19 mouse cellular contexts compared by ENCODE assay signal in genomic region chr16:10441328-10441727, GRCm38 (mm10). TPM values are rescaled to one million over a fixed set of nuclear protein-coding genes. Genes with fewer than 3 reads are reported as not detected.
"Had no signal": no experiment of that assay in that cellular context is flagged by ENCODE, and none has a peak within 500 bp of the region (broad histone marks: within the 10 kb centered on the region; RNA-seq: fewer than 3 reads in every experiment).

No protein-coding gene starts in this region.

- H3K9me3 ChIP-seq: limb, embryonic 10.5 days; liver, embryonic 13.5 days; megakaryocyte, embryonic 14.5 days; midbrain, embryonic 15.5 days; neural tube, embryonic 13.5 days had no signal

- DNase-seq: kidney, adult 11 months; kidney, adult 9 months; kidney, postnatal 10 days; kidney, postnatal 4 days; liver, embryonic 13.5 days; liver, postnatal 0 days; retina, postnatal 1 day; right cerebral cortex, postnatal 4 days; spleen, adult 18-20 months; thymus, adult 2 months; thymus, postnatal 25 days had no signal

- ATAC-seq: liver, postnatal 0 days; midbrain, embryonic 15.5 days had no signal

- H3K4me2 ChIP-seq: liver, embryonic 13.5 days; midbrain, embryonic 11.5 days; midbrain, embryonic 15.5 days; neural tube, embryonic 13.5 days had no signal

- H3K4me3 ChIP-seq: layer of hippocampus, adult 2 months; left cerebral cortex, adult 2 months; limb, embryonic 10.5 days; liver, embryonic 13.5 days; megakaryocyte, embryonic 14.5 days; midbrain, embryonic 15.5 days; neural tube, embryonic 13.5 days had no signal

- H3K27me3 ChIP-seq: liver, embryonic 13.5 days; midbrain, embryonic 15.5 days; neural tube, embryonic 13.5 days had no signal

- H3K36me3 ChIP-seq: liver, embryonic 13.5 days had no signal

- H3K27ac ChIP-seq: layer of hippocampus, adult 2 months; left cerebral cortex, adult 2 months; limb, embryonic 10.5 days; liver, embryonic 13.5 days; midbrain, embryonic 15.5 days; neural tube, embryonic 13.5 days had no signal

- H3K4me1 ChIP-seq: liver, embryonic 13.5 days had no signal

- H3K9ac ChIP-seq: liver, embryonic 13.5 days; liver, postnatal 0 days; midbrain, embryonic 15.5 days; neural tube, embryonic 13.5 days had no signal

RNA-seq across cellular contexts. Expression of gene Ciita, which starts 38.5 kb away (rescaled TPM):
- total RNA-seq: layer of hippocampus, postnatal 25 days had no signal

RNA-seq across cellular contexts. Expression of gene Tekt5, which starts 46.0 kb away (rescaled TPM):
- polyA plus RNA-seq: limb, embryonic 10.5 days; liver, postnatal 0 days had no signal
